Mouse (Mus musculus): ENCODE results near the gene Hcn4. TPM values are rescaled to one million over a fixed set of nuclear protein-coding genes. Genes with fewer than 3 reads are reported as not detected.

Gene Hcn4
- polyA plus RNA-seq, 1 experiment from 2014 or later = 0.51 TPM

DNA sequence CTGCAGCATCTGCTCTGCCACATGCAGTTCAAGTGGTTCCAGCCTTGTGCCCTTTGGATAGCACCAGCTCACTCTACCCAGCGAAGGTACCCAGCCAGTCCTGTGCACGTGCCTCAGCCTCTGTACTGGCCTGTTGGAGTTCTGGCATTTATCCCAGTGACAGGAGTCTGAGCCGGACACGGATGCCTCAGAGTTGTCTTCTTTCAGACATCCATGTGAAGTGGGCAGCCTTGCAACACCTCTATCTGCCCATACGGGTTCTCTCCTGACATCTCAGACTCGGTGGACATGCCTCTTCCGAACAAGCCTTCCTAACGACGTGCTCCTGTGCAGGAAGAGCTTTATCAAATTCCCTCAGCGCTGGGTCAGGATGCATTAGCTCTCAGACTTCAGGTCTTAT lies 47.9 kb downstream of the Hcn4 start:
- no peak for ATAC-seq (ENCODE audit: low FRiP score, low TSS enrichment)
- Histone ChIP-seq H3K4me3 (ENCODE audit: low read length) (no peak overlapping the region), H3K4me1 (ENCODE audit: control insufficient read depth, insufficient read depth, low read length) (no peaks in the 10 kb centered on the region), H3K27ac (ENCODE audit: low read depth, low read length) (no peak overlapping the region), H3K9ac (ENCODE audit: low read depth, low read length) (no peak overlapping the region), H3K36me3 (ENCODE audit: control insufficient read depth, insufficient read depth, low read length) (peaks cover 12% of the 10 kb centered on the region; the same call in 1 of the 2 replicates), H3K4me2 (replicated peaks; ENCODE audit: low read depth, low read length) (no peak overlapping the region), H3K9me3 (ENCODE audit: control insufficient read depth, low read length) (no peaks in the 10 kb centered on the region), H3K27me3 (ENCODE audit: control insufficient read depth, insufficient read depth, low read length) (no peaks in the 10 kb centered on the region)
- WGBS = 84% methylated on average over 10 of the region's 10 CpGs

DNA sequence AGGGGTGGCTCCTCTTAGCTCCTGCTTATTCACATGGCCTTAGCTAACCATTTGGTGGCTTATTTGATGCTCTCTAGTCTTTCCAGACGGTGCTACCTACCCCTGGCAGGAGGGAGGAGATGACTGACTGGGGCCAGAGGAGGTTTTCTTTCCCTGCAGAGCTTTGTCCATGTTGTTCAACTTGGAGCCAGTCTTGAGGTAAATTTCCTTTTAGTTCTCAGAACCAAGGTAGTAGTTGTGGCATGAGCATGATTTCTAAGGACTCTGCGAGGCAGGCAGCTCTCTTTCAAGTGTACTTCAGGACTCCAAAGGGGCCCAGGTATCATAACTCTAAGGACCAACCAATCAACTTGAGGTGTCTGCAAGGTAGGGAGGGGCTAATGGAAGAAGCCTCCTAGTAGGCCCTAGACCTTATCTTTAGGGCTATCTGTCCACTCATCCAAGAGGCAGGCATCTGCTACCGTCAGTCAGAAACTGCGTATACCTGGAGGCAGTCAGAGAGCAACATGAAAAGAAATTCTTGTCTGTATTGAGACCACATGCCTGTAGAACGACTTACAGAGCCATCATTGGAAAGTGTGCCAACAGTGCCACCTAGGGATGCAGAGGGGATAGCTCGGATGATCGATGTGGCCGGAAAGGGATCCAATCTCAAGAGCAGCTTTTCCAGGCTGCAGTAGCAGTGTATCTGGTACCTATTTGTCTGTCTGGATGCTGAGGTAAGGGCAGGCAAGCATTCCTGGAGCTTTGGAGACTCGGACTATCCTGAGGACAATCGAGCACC lies 50.5 kb downstream of the Hcn4 start:
- H3K9me3 ChIP-seq (ENCODE audit: control insufficient read depth, low read length) = no peaks in the 10 kb centered on the region
- H3K36me3 ChIP-seq (ENCODE audit: control insufficient read depth, insufficient read depth, low read length) = peaks cover 36% of the 10 kb centered on the region
- no peaks in the 10 kb centered on the region for H3K4me1 ChIP-seq (ENCODE audit: control insufficient read depth, insufficient read depth, low read length)
- WGBS = 41% methylated on average over 10 of the region's 10 CpGs
- H3K9ac ChIP-seq (ENCODE audit: low read depth, low read length) = no peak overlapping the region
- no peak for ATAC-seq (ENCODE audit: low FRiP score, low TSS enrichment)
- no peak overlapping the region for H3K4me2 ChIP-seq (replicated peaks; ENCODE audit: low read depth, low read length)
- H3K4me3 ChIP-seq (ENCODE audit: low read length) = no peak overlapping the region
- no peaks in the 10 kb centered on the region for H3K27me3 ChIP-seq (ENCODE audit: control insufficient read depth, insufficient read depth, low read length)
- H3K27ac ChIP-seq (ENCODE audit: low read depth, low read length) = no peak overlapping the region

DNA sequence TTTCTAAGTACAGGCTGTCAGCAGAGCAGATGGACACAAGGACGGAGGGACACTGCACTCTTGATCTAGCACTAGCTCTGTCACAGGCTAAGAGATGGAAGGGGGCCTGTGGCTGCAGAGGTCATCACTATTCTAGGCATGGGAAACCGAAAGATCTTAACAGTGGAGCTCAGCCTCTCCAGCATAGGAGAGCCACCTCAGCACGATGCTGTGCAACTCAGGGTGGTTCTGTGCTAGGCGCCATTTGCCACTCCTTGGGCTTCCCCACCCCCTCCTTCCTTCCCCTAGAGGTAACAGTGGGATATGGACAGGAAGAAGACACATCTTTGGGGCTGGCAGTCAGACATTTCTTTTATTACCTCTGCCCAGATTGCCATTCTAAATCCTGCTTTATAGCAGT lies 51.1 kb downstream of the Hcn4 start:
- Histone ChIP-seq H3K9ac (ENCODE audit: low read depth, low read length) (no peak overlapping the region), H3K4me2 (replicated peaks; ENCODE audit: low read depth, low read length) (no peak overlapping the region), H3K4me1 (ENCODE audit: control insufficient read depth, insufficient read depth, low read length) (no peaks in the 10 kb centered on the region), H3K36me3 (ENCODE audit: control insufficient read depth, insufficient read depth, low read length) (peaks cover 39% of the 10 kb centered on the region), H3K27ac (ENCODE audit: low read depth, low read length) (no peak overlapping the region), H3K9me3 (ENCODE audit: control insufficient read depth, low read length) (no peaks in the 10 kb centered on the region), H3K4me3 (ENCODE audit: low read length) (no peak overlapping the region), H3K27me3 (ENCODE audit: control insufficient read depth, insufficient read depth, low read length) (no peaks in the 10 kb centered on the region)
- no peak for ATAC-seq (ENCODE audit: low FRiP score, low TSS enrichment)
- WGBS = 71% methylated on average over 4 of the region's 4 CpGs

DNA sequence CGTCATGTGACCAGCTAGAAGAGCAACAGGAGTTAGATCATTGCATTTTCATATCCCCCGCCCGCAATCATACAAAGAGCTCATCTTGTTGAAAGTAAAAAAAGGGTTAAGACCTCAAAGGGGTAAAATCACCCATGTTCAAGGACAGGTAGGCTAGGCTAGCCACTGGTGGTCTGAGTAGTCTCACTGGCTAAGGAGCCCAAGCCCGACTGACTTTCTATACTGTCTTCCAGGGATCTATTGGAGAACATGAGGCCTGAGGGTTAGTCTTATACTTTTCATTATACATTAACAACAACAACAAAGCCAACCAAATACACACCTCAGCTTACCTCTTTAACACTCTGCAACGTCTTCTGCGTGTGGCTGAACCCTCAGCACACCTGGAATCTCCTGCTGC lies 52.2 kb downstream of the Hcn4 start:
- WGBS = 92% methylated on average over 6 of the region's 6 CpGs
- Histone ChIP-seq H3K27me3 (ENCODE audit: control insufficient read depth, insufficient read depth, low read length) (no peaks in the 10 kb centered on the region), H3K9ac (ENCODE audit: low read depth, low read length) (no peak overlapping the region), H3K9me3 (ENCODE audit: control insufficient read depth, low read length) (no peaks in the 10 kb centered on the region), H3K4me3 (ENCODE audit: low read length) (no peak overlapping the region), H3K36me3 (ENCODE audit: control insufficient read depth, insufficient read depth, low read length) (peaks cover 47% of the 10 kb centered on the region), H3K4me2 (replicated peaks; ENCODE audit: low read depth, low read length) (no peak overlapping the region), H3K4me1 (ENCODE audit: control insufficient read depth, insufficient read depth, low read length) (no peaks in the 10 kb centered on the region), H3K27ac (ENCODE audit: low read depth, low read length) (no peak overlapping the region)
- no peak for ATAC-seq (ENCODE audit: low FRiP score, low TSS enrichment)

DNA sequence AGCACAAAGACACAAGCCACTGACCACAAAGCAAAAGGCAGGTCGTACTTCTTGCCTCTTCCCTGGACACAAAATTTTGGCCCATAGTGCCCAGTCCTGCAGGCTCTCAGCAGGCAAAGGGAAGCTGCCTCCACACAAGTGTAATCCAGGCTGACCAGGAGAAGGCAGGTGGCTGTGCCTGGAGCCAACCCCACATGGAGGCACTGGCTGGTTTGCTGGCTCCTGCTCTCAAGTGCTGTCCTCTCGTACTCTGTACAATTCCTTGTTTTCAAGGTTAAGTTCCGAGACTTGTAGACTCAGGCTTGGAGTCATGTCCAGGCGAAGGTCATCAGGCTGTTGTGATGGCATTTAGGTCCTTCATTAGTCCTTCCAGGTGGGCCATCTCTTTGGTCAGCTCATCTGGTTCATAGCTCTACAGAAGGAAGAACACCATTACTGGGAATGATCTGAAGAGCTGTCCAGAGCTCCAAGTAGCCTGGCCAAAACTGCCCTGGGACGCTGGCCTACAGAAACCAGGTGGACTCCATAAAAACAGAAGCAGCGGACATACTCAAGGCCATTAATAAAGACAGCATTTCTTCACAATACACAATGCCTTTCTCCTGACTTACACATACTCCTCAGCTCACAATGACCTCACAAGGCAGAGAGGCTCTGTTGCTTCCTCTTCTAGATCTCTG lies 53.9 kb downstream of the Hcn4 start:
- ATAC-seq (ENCODE audit: low FRiP score, low TSS enrichment) = no peak
- H3K9ac ChIP-seq (ENCODE audit: low read depth, low read length) = no peak overlapping the region
- no peaks in the 10 kb centered on the region for H3K9me3 ChIP-seq (ENCODE audit: control insufficient read depth, low read length)
- no peak overlapping the region for H3K27ac ChIP-seq (ENCODE audit: low read depth, low read length)
- no peaks in the 10 kb centered on the region for H3K4me1 ChIP-seq (ENCODE audit: control insufficient read depth, insufficient read depth, low read length)
- H3K4me2 ChIP-seq (replicated peaks; ENCODE audit: low read depth, low read length) = no peak overlapping the region
- WGBS = 86% methylated on average over 6 of the region's 6 CpGs
- no peaks in the 10 kb centered on the region for H3K27me3 ChIP-seq (ENCODE audit: control insufficient read depth, insufficient read depth, low read length)
- H3K4me3 ChIP-seq (ENCODE audit: low read length) = no peak overlapping the region
- H3K36me3 ChIP-seq (ENCODE audit: control insufficient read depth, insufficient read depth, low read length) = peaks cover 60% of the 10 kb centered on the region

DNA sequence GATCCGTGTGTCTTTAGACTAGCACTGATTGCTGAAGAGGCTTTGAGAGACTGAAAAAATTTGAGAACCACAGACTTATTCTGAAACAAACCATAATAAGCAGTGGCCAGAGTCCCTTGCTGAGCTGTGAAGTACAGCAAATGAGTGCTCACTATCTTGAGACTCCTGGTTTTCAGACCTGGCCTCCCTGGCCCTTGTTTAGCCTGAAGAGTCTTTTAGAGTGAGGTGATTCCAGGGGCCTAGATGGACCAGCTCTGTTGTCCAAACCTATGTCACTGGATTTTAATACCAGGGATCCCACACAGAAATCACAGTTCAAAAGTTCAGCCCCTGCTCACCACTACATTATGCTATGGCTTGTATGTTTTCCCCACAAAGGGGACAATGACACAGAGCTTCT lies 56.6 kb downstream of the Hcn4 start:
- no peaks in the 10 kb centered on the region for H3K4me1 ChIP-seq (ENCODE audit: control insufficient read depth, insufficient read depth, low read length)
- H3K4me2 ChIP-seq (replicated peaks; ENCODE audit: low read depth, low read length) = no peak overlapping the region
- H3K27me3 ChIP-seq (ENCODE audit: control insufficient read depth, insufficient read depth, low read length) = no peaks in the 10 kb centered on the region
- H3K36me3 ChIP-seq (ENCODE audit: control insufficient read depth, insufficient read depth, low read length) = peaks cover 78% of the 10 kb centered on the region
- no peak overlapping the region for H3K4me3 ChIP-seq (ENCODE audit: low read length)
- H3K9me3 ChIP-seq (ENCODE audit: control insufficient read depth, low read length) = no peaks in the 10 kb centered on the region
- no peak overlapping the region for H3K27ac ChIP-seq (ENCODE audit: low read depth, low read length)
- ATAC-seq (ENCODE audit: low FRiP score, low TSS enrichment) = no peak
- WGBS = 90% methylated on average over 1 of the region's 1 CpGs
- no peak overlapping the region for H3K9ac ChIP-seq (ENCODE audit: low read depth, low read length)

DNA sequence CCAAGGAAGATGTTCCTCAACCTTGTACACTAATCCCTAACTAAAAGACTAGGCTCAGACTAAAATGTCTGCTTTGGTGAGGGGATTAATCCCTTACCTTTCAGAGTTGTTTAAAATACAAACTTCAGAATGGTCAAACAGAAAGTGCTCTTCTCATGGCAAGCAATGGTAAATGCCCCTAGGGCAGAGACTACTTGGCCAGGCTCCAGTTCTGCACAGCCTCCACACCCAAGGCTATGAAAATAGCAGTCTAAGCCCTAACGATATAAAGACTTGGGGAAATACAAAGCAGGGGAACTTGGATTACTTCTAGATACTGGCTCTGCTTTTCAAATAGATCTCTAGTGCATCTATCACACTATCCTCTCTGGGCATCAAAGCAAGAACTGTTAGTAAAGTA lies 59.5 kb downstream of the Hcn4 start:
- H3K27ac ChIP-seq (ENCODE audit: low read depth, low read length) = no peak overlapping the region
- H3K4me2 ChIP-seq (replicated peaks; ENCODE audit: low read depth, low read length) = no peak overlapping the region
- H3K9me3 ChIP-seq (ENCODE audit: control insufficient read depth, low read length) = no peaks in the 10 kb centered on the region
- H3K9ac ChIP-seq (ENCODE audit: low read depth, low read length) = no peak overlapping the region
- WGBS = 76% methylated on average over 1 of the region's 1 CpGs
- no peaks in the 10 kb centered on the region for H3K27me3 ChIP-seq (ENCODE audit: control insufficient read depth, insufficient read depth, low read length)
- peaks cover 67% of the 10 kb centered on the region for H3K36me3 ChIP-seq (ENCODE audit: control insufficient read depth, insufficient read depth, low read length)
- H3K4me1 ChIP-seq (ENCODE audit: control insufficient read depth, insufficient read depth, low read length) = no peaks in the 10 kb centered on the region
- ATAC-seq (ENCODE audit: low FRiP score, low TSS enrichment) = no peak
- no peak overlapping the region for H3K4me3 ChIP-seq (ENCODE audit: low read length)

DNA sequence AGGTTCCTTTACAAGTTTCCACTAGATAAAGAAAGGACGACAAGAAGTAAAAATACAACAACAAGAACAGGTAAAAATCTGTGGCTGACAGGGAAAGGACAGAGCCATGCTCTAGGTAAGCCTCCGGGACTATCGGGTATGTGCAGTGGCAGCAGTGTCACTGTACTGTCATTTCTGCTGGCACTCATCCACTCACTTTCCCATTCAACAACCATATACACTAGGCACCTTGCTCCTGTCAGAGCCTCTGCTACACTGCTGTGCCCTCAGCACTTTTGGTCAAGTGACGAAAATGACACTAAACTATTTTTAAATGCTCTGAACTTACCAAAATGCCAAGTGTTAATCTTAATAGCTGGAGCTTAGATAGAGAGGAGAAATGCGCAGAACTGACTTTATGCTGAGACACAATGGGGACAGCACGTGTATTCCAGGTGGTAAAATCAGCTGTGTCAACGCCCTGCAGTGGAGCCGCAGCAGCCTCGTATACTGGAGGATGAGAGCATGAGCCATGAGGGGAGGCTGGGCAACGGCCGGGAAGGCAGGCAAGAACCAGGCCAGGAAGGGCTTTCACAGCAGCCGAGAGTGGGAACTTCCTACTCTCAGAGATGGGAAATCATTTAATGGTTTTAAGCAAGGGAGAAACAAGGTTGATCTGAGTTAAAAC lies 66.7 kb downstream of the Hcn4 start:
- Histone ChIP-seq H3K27ac (ENCODE audit: low read depth, low read length) (no peak overlapping the region), H3K4me2 (replicated peaks; ENCODE audit: low read depth, low read length) (no peak overlapping the region), H3K9ac (ENCODE audit: low read depth, low read length) (no peak overlapping the region), H3K36me3 (ENCODE audit: control insufficient read depth, insufficient read depth, low read length) (peaks cover 55% of the 10 kb centered on the region), H3K27me3 (ENCODE audit: control insufficient read depth, insufficient read depth, low read length) (no peaks in the 10 kb centered on the region), H3K4me1 (ENCODE audit: control insufficient read depth, insufficient read depth, low read length) (no peaks in the 10 kb centered on the region), H3K9me3 (ENCODE audit: control insufficient read depth, low read length) (no peaks in the 10 kb centered on the region), H3K4me3 (ENCODE audit: low read length) (no peak overlapping the region)
- WGBS = 90% methylated on average over 12 of the region's 12 CpGs
- ATAC-seq (ENCODE audit: low FRiP score, low TSS enrichment) = no peak

DNA sequence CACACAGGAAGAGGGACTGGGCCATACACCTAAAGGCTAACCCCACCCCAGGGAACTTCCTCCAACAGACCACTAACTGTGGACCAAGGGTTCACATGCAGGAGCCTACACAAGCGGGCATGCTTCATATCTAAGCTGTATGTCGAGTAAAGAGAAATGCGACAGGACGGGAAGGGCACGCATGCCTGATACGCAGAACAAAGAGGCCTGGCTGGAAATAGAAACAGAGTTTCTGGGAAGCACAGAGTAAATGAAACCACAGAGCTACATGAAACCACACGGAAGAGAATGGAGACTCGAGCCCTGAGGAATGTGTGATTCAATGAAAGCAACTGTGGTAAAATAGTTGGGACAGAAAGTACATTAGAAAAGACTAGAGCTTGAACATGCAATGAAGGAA lies 67.7 kb downstream of the Hcn4 start:
- 96% methylated on average over 8 of the region's 8 CpGs for WGBS
- H3K4me3 ChIP-seq (ENCODE audit: low read length) = no peak overlapping the region
- no peak overlapping the region for H3K9ac ChIP-seq (ENCODE audit: low read depth, low read length)
- no peak overlapping the region for H3K27ac ChIP-seq (ENCODE audit: low read depth, low read length)
- H3K27me3 ChIP-seq (ENCODE audit: control insufficient read depth, insufficient read depth, low read length) = no peaks in the 10 kb centered on the region
- H3K9me3 ChIP-seq (ENCODE audit: control insufficient read depth, low read length) = no peaks in the 10 kb centered on the region
- no peaks in the 10 kb centered on the region for H3K4me1 ChIP-seq (ENCODE audit: control insufficient read depth, insufficient read depth, low read length)
- H3K36me3 ChIP-seq (ENCODE audit: control insufficient read depth, insufficient read depth, low read length) = peaks cover 52% of the 10 kb centered on the region
- ATAC-seq (ENCODE audit: low FRiP score, low TSS enrichment) = no peak
- no peak overlapping the region for H3K4me2 ChIP-seq (replicated peaks; ENCODE audit: low read depth, low read length)
